Mouse (Mus musculus) MEL (cell line): ENCODE measurements around the gene Rsrc1. TPM values are rescaled to one million over a fixed set of nuclear protein-coding genes. Genes with fewer than 3 reads are reported as not detected.

Experiments
- DNase-seq: peaks from one replicate; pipeline ENCODE4 v3.0.0; 2011; ENCODE audit warnings: low read depth, low spot score
- H3K27ac ChIP-seq: 2 replicates; pipeline ENCODE4 v1.5.1; 2012; ENCODE audit warnings: low read depth, mild to moderate bottlenecking, control low read depth, low read length, moderate library complexity; ENCODE audit not compliant: control insufficient read depth
- H3K27me3 ChIP-seq, 2 experiments: fragments of 150-350 bp in 1 of 2; sonication (generic) in 1 of 2; 2 replicates each; pipeline ENCODE4 v1.6.1; 2012; ENCODE audit warnings: low read length in 2 of 2, mild to moderate bottlenecking in 2 of 2, improper control_type of control experiment in 1 of 2, moderate library complexity in 1 of 2; ENCODE audit not compliant: insufficient read depth in 2 of 2, control insufficient read depth in 1 of 2
- H3K36me3 ChIP-seq, 2 experiments: 2 replicates each; pipeline ENCODE4 v1.6.1; 2012 to 2014; ENCODE audit warnings: low read length in 2 of 2, improper control_type of control experiment in 1 of 2, inconsistent platforms in 1 of 2, mild to moderate bottlenecking in 1 of 2; ENCODE audit not compliant: insufficient read depth in 2 of 2, control insufficient read depth in 1 of 2
- H3K4me1 ChIP-seq, 2 experiments: fragments of 150-350 bp in 1 of 2; sonication (generic) in 1 of 2; 2 replicates each; pipeline ENCODE4 v1.6.1; 2012; ENCODE audit warnings: low read length in 2 of 2, improper control_type of control experiment in 1 of 2, mild to moderate bottlenecking in 1 of 2; ENCODE audit not compliant: insufficient read depth in 2 of 2, control insufficient read depth in 1 of 2
- H3K4me3 ChIP-seq, 2 experiments: fragments of 150-350 bp in 1 of 2; sonication (generic) in 1 of 2; 2 replicates each; pipeline ENCODE4 v1.5.1; 2012; ENCODE audit warnings: low read depth in 2 of 2, low read length in 2 of 2, mild to moderate bottlenecking in 2 of 2, moderate library complexity in 2 of 2, control low read depth in 1 of 2, improper control_type of control experiment in 1 of 2; ENCODE audit not compliant: control insufficient read depth in 1 of 2, insufficient read depth in 1 of 2
- H3K79me2 ChIP-seq: 2 replicates; pipeline ENCODE4 v1.6.1; 2012; ENCODE audit warnings: mild to moderate bottlenecking, low read length, moderate library complexity; ENCODE audit not compliant: control insufficient read depth, poor library complexity, insufficient read depth
- H3K9ac ChIP-seq: 2 replicates; pipeline ENCODE4 v1.6.1; 2012; ENCODE audit warnings: low read depth, mild to moderate bottlenecking, control low read depth, low read length, moderate library complexity; ENCODE audit not compliant: control insufficient read depth, poor library complexity, severe bottlenecking
- H3K9me3 ChIP-seq: fragments of 150-350 bp; sonication (generic); replicated peaks from 2 replicates; pipeline ENCODE4 v1.6.1; 2012; ENCODE audit warnings: mild to moderate bottlenecking, low read length, improper control_type of control experiment, moderate library complexity; ENCODE audit not compliant: insufficient read depth
- BHLHE40 ChIP-seq: IDR thresholded peaks from 2 replicates; pipeline ENCODE4 v1.6.1; 2012; ENCODE audit warnings: low read depth, mild to moderate bottlenecking, inconsistent platforms, low read length, improper control_type of control experiment, borderline replicate concordance
- CHD2 ChIP-seq: IDR thresholded peaks from 2 replicates; pipeline ENCODE4 v1.6.1; 2011; ENCODE audit warnings: low read length, improper control_type of control experiment
- CTCF ChIP-seq, 3 experiments: IDR thresholded peaks in 2 of 3; conservative IDR thresholded peaks in 1 of 3; 2 replicates each; pipeline ENCODE4 v1.5.1; 2011 to 2012; ENCODE audit warnings: low read length in 3 of 3, low read depth in 2 of 3, mild to moderate bottlenecking in 2 of 3, improper control_type of control experiment in 1 of 3, inconsistent platforms in 1 of 3, mixed read lengths in 1 of 3, moderate library complexity in 1 of 3; ENCODE audit not compliant: control insufficient read depth in 1 of 3, insufficient read depth in 1 of 3, poor library complexity in 1 of 3, severe bottlenecking in 1 of 3
- E2F4 ChIP-seq: IDR thresholded peaks from 2 replicates; pipeline ENCODE4 v1.6.1; 2011; ENCODE audit warnings: low read depth, low read length, improper control_type of control experiment, borderline replicate concordance
- ELF1 ChIP-seq: IDR thresholded peaks from 2 replicates; pipeline ENCODE4 v1.6.1; 2014; ENCODE audit warnings: low read depth, mild to moderate bottlenecking, inconsistent platforms, low read length, improper control_type of control experiment, moderate library complexity
- ETS1 ChIP-seq: IDR thresholded peaks from 2 replicates; pipeline ENCODE4 v1.6.1; 2012; ENCODE audit warnings: low read depth, mild to moderate bottlenecking, inconsistent platforms, low read length, improper control_type of control experiment, moderate library complexity
- GABPA ChIP-seq: IDR thresholded peaks from 2 replicates; pipeline ENCODE4 v1.6.1; 2012; ENCODE audit warnings: low read depth, mild to moderate bottlenecking, inconsistent platforms, low read length, improper control_type of control experiment, moderate library complexity
- GATA1 ChIP-seq: IDR thresholded peaks from 2 replicates; pipeline ENCODE4 v1.6.1; 2011; ENCODE audit warnings: low read depth, low read length, improper control_type of control experiment
- JUND ChIP-seq: IDR thresholded peaks from 2 replicates; pipeline ENCODE4 v1.6.1; 2011; ENCODE audit warnings: low read depth, mild to moderate bottlenecking, improper control_type of control experiment, low read length
- MAFK ChIP-seq: IDR thresholded peaks from 2 replicates; pipeline ENCODE4 v1.6.1; 2011; ENCODE audit warnings: low read depth, mild to moderate bottlenecking, low read length, improper control_type of control experiment, borderline replicate concordance
- MAX ChIP-seq: IDR thresholded peaks from 2 replicates; pipeline ENCODE4 v1.6.1; 2011; ENCODE audit warnings: low read length, improper control_type of control experiment
- MAZ ChIP-seq: IDR thresholded peaks from 2 replicates; pipeline ENCODE4 v1.6.1; 2012; ENCODE audit warnings: low read depth, mild to moderate bottlenecking, inconsistent platforms, low read length, improper control_type of control experiment
- MYC ChIP-seq: IDR thresholded peaks from 2 replicates; pipeline ENCODE4 v1.6.1; 2011; ENCODE audit warnings: low read depth, mild to moderate bottlenecking, low read length, improper control_type of control experiment, moderate library complexity
- NRF1 ChIP-seq: IDR thresholded peaks from 2 replicates; pipeline ENCODE4 v1.6.1; 2014; ENCODE audit warnings: low read depth, mild to moderate bottlenecking, inconsistent platforms, low read length, improper control_type of control experiment, moderate library complexity; ENCODE audit not compliant: poor library complexity, insufficient read depth, severe bottlenecking
- POLR2A ChIP-seq, 2 experiments: IDR thresholded peaks; 2 replicates each; pipeline ENCODE4 v1.6.1; 2011 to 2012; ENCODE audit warnings: low read length in 2 of 2, mild to moderate bottlenecking in 2 of 2, control low read depth in 1 of 2, improper control_type of control experiment in 1 of 2, low read depth in 1 of 2, moderate library complexity in 1 of 2; ENCODE audit not compliant: control insufficient read depth in 1 of 2, insufficient read depth in 1 of 2, poor library complexity in 1 of 2
- POLR2AphosphoS2 ChIP-seq: IDR thresholded peaks from 2 replicates; pipeline ENCODE4 v1.6.1; 2011; ENCODE audit warnings: low read length, improper control_type of control experiment
- POLR2AphosphoS5 ChIP-seq: IDR thresholded peaks from 2 replicates; pipeline ENCODE4 v1.6.1; 2012; ENCODE audit warnings: low read depth, borderline replicate concordance, mild to moderate bottlenecking, inconsistent platforms, low read length, moderate library complexity, mixed read lengths
- RAD21 ChIP-seq: IDR thresholded peaks from 2 replicates; pipeline ENCODE4 v1.6.1; 2011; ENCODE audit warnings: mild to moderate bottlenecking, low read depth, low read length, improper control_type of control experiment
- RCOR1 ChIP-seq: IDR thresholded peaks from 2 replicates; pipeline ENCODE4 v1.6.1; 2012; ENCODE audit warnings: low read depth, mild to moderate bottlenecking, inconsistent platforms, low read length, improper control_type of control experiment
- SIN3A ChIP-seq: IDR thresholded peaks from 2 replicates; pipeline ENCODE4 v1.6.1; 2012; ENCODE audit warnings: low read length, improper control_type of control experiment, inconsistent platforms
- SMC3 ChIP-seq: IDR thresholded peaks from 2 replicates; pipeline ENCODE4 v1.6.1; 2011; ENCODE audit warnings: low read depth, low read length, improper control_type of control experiment
- TAL1 ChIP-seq: IDR thresholded peaks from 2 replicates; pipeline ENCODE4 v1.6.1; 2012; ENCODE audit warnings: mild to moderate bottlenecking, inconsistent platforms, low read length, moderate library complexity, mixed read lengths
- TCF12 ChIP-seq: IDR thresholded peaks from 2 replicates; pipeline ENCODE4 v1.6.1; 2014; ENCODE audit warnings: low read depth, mild to moderate bottlenecking, inconsistent platforms, low read length, improper control_type of control experiment, moderate library complexity
- USF1 ChIP-seq: IDR thresholded peaks from 2 replicates; pipeline ENCODE4 v1.6.1; 2014; ENCODE audit warnings: low read depth, mild to moderate bottlenecking, inconsistent platforms, low read length, improper control_type of control experiment, moderate library complexity
- USF2 ChIP-seq, 2 experiments: IDR thresholded peaks; 2 replicates each; pipeline ENCODE4 v1.6.1; 2011 to 2012; ENCODE audit warnings: improper control_type of control experiment in 2 of 2, low read length in 2 of 2, borderline replicate concordance in 1 of 2, inconsistent platforms in 1 of 2, low read depth in 1 of 2, mild to moderate bottlenecking in 1 of 2; ENCODE audit not compliant: insufficient read depth in 1 of 2
- ZC3H11A ChIP-seq: IDR thresholded peaks from 2 replicates; pipeline ENCODE4 v1.6.1; 2012; ENCODE audit warnings: low read depth, mild to moderate bottlenecking, inconsistent platforms, low read length, improper control_type of control experiment
- polyA plus RNA-seq, 2 experiments: library from polyadenylated mRNA; stranded (reverse) in 1 of 2; unstranded in 1 of 2; fragments of >175 nt in 1 of 2; fragments of >200 nt in 1 of 2; gene quantifications; 2 replicates each; pipeline versions ENCODE4 v1.2.1 to v1.2.4; 2012; ENCODE audit warnings: low replicate concordance in 2 of 2, low read depth in 1 of 2; ENCODE audit not compliant: insufficient read length in 2 of 2, insufficient read depth in 1 of 2, missing spikeins in 1 of 2
- total RNA-seq: library from RNA; depleted of rRNA; stranded (reverse); fragments of 300-350 nt; gene quantifications from 2 replicates; pipeline ENCODE4 v1.2.3, GENCODE M21; 2012

Rsrc1 gene
- total and polyA plus RNA-seq, 3 experiments: 22.8 to 100 (median 42.7) TPM

GRCm38 (mm10) chr3:66977811-66978456 lies 3.3 kb upstream of the Rsrc1 start:
- H3K27me3 ChIP-seq: no peaks in the 10 kb centered on the region
- no peak for DNase-seq
- peaks cover 3 to 5% of the 10 kb centered on the region in 2 experiments; a peak in 2 of 4 replicates for H3K4me1 ChIP-seq
- H3K9ac ChIP-seq: no peak overlapping the region
- H3K79me2 ChIP-seq: peaks cover 5% of the 10 kb centered on the region; the same call in 1 of the 2 replicates
- no peak overlapping the region for H3K27ac ChIP-seq
- no peak overlapping the region for H3K4me3 ChIP-seq
- H3K9me3 ChIP-seq: no peaks in the 10 kb centered on the region
- no peak for TF ChIP-seq JUND
- TF ChIP-seq USF2 (IDR thresholded peaks at IDR 0.05; ENCODE audit: borderline replicate concordance in 1 of 2, insufficient read depth in 1 of 2, low read depth in 1 of 2, low read length in 2 of 2): no peak
- TF ChIP-seq MAZ: no peak
- TF ChIP-seq NRF1: no peak
- TF ChIP-seq CTCF (IDR thresholded peaks at IDR 0.05 in 2 of 3, conservative IDR thresholded peaks at IDR 0.05 in 1 of 3; ENCODE audit: control insufficient read depth in 1 of 3, insufficient read depth in 1 of 3, low read depth in 2 of 3, low read length in 3 of 3, poor library complexity in 1 of 3, severe bottlenecking in 1 of 3): no peak
- no peak for TF ChIP-seq SIN3A
- TF ChIP-seq BHLHE40: no peak
- no peak for TF ChIP-seq ELF1
- no peak for TF ChIP-seq TAL1
- TF ChIP-seq ZC3H11A: no peak
- TF ChIP-seq RCOR1: no peak
- no peak for TF ChIP-seq GABPA
- peaks cover 0 to 5% of the 10 kb centered on the region in 2 experiments; a peak in 2 of 4 replicates for H3K36me3 ChIP-seq

GRCm38 (mm10) chr3:66978457-66979381 lies 2.5 kb upstream of the Rsrc1 start:
- DNase-seq: no peak
- H3K27me3 ChIP-seq: no peaks in the 10 kb centered on the region
- no peak for TF ChIP-seq BHLHE40
- TF ChIP-seq TAL1: no peak
- TF ChIP-seq RAD21: no peak
- TF ChIP-seq E2F4: no peak
- TF ChIP-seq ETS1: no peak
- no peak for TF ChIP-seq USF1
- TF ChIP-seq NRF1: no peak
- no peak for TF ChIP-seq SMC3
- TF ChIP-seq MAFK: no peak
- TF ChIP-seq SIN3A: no peak
- TF ChIP-seq POLR2AphosphoS2: no peak
- TF ChIP-seq ZC3H11A: no peak
- TF ChIP-seq POLR2AphosphoS5: no peak
- TF ChIP-seq MAX: no peak
- no peak for TF ChIP-seq JUND
- TF ChIP-seq MYC: no peak
- TF ChIP-seq CHD2: no peak
- TF ChIP-seq POLR2A (IDR thresholded peaks at IDR 0.05; ENCODE audit: control insufficient read depth in 1 of 2, insufficient read depth in 1 of 2, low read depth in 1 of 2, low read length in 2 of 2, poor library complexity in 1 of 2): no peak
- TF ChIP-seq TCF12: no peak
- TF ChIP-seq GATA1: no peak
- no peak overlapping the region for H3K9ac ChIP-seq
- H3K4me3 ChIP-seq: no peak overlapping the region
- H3K9me3 ChIP-seq: no peaks in the 10 kb centered on the region
- H3K4me1 ChIP-seq: peaks cover 3 to 5% of the 10 kb centered on the region in 2 experiments; a peak in 2 of 4 replicates
- peaks cover 5% of the 10 kb centered on the region; the same call in 1 of the 2 replicates for H3K79me2 ChIP-seq
- no peak overlapping the region for H3K27ac ChIP-seq
- peaks cover 0 to 5% of the 10 kb centered on the region in 2 experiments; a peak in 2 of 4 replicates for H3K36me3 ChIP-seq
